Mouse (Mus musculus): ENCODE data around the gene Cyfip2. TPM values are rescaled to one million over a fixed set of nuclear protein-coding genes. Genes with fewer than 3 reads are reported as not detected.

Gene Cyfip2
- total RNA-seq, 2 experiments from 2014 or later: 55.8 to 56.7 TPM

Small RNA genes lying within 50 kb of the gene (microRNA-seq; reads per million reads assigned to microRNA genes)
- not detected for gene Mir7239

Other genes starting within 250 kb of the Cyfip2 start
- gene Nipal4, start 146.4 kb downstream of the Cyfip2 start, total RNA-seq (2021): under 1 TPM in 1 of 2 experiments, not detected in 1; 0.17 TPM
- gene Fndc9, start 77.3 kb downstream of the Cyfip2 start, total RNA-seq (2021): not detected
- under 1 TPM; 0.36 to 0.37 TPM for gene Itk, start 76.7 kb upstream of the Cyfip2 start, total RNA-seq (2021)
- gene Fam71b, start 83.7 kb upstream of the Cyfip2 start, total RNA-seq (2021): not detected
- gene Med7, start 124.1 kb upstream of the Cyfip2 start, total RNA-seq (2021): 10 to 100 TPM; 39.3 to 39.7 TPM
- 1 to 10 TPM in 1 of 2 experiments, under 1 TPM in 1; 0.98 to 1.0 TPM for gene Havcr2, start 142.1 kb upstream of the Cyfip2 start, total RNA-seq (2021)
- not detected for gene Gm12169, start 211.4 kb upstream of the Cyfip2 start, total RNA-seq (2021)

Measured in adrenal gland, postnatal 4 days (tissue).